31 mouse cellular contexts compared by ENCODE assay signal in the genomic region with DNA sequence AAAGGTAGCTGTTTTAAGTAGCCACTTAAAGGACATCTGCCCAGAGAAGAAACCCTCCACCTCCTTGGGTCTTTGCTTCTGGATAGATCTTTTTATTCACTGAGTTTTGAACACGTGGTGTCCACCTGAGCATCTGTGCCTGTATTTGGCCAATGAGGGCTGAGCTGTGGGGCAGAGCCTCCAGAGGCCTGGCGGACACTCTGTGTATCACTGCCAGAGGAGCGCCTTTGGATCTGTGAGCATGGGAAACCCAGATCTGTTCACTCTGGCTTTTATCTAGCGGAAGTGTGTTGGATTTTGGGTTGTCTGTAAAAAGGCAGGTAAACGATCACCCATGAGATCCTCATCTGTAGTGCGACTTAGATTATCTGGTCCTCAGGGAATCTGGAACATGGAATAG.
"Had no signal": no experiment of that assay in that cellular context is flagged by ENCODE, and none has a peak within 500 bp of the region (broad histone marks: within the 10 kb centered on the region; RNA-seq: fewer than 3 reads in every experiment).

No protein-coding gene starts in this region.

- H3K27me3 ChIP-seq: limb, embryonic 13.5 days; limb, embryonic 15.5 days; liver, embryonic 12.5 days; liver, embryonic 13.5 days; liver, embryonic 15.5 days; lung, embryonic 15.5 days; megakaryocyte, embryonic 14.5 days; midbrain, embryonic 15.5 days; neural tube, embryonic 12.5 days had no signal

- H3K4me2 ChIP-seq: limb, embryonic 12.5 days; limb, embryonic 13.5 days; limb, embryonic 15.5 days; liver, embryonic 11.5 days; liver, embryonic 12.5 days; liver, embryonic 13.5 days; liver, embryonic 15.5 days; lung, embryonic 14.5 days; lung, embryonic 15.5 days; midbrain, embryonic 12.5 days; midbrain, embryonic 13.5 days; midbrain, embryonic 15.5 days; neural tube, embryonic 12.5 days had no signal

- H3K27ac ChIP-seq: left cerebral cortex, adult 2 months; limb, embryonic 10.5 days; limb, embryonic 12.5 days; limb, embryonic 13.5 days; limb, embryonic 15.5 days; liver, embryonic 12.5 days; liver, embryonic 13.5 days; liver, embryonic 14.5 days; liver, embryonic 15.5 days; lung, embryonic 15.5 days; macrophage; midbrain, embryonic 12.5 days; midbrain, embryonic 13.5 days; midbrain, embryonic 15.5 days; neural tube, embryonic 12.5 days had no signal

- H3K9ac ChIP-seq: limb, embryonic 12.5 days; limb, embryonic 13.5 days; limb, embryonic 15.5 days; liver, embryonic 12.5 days; liver, embryonic 13.5 days; liver, embryonic 14.5 days; liver, embryonic 15.5 days; liver, postnatal 0 days; lung, embryonic 14.5 days; lung, embryonic 15.5 days; midbrain, embryonic 12.5 days; midbrain, embryonic 13.5 days; midbrain, embryonic 15.5 days; neural tube, embryonic 12.5 days had no signal

- DNase-seq: left cerebral cortex, postnatal 4 days; liver; liver, embryonic 13.5 days; liver, postnatal 0 days; lung, adult 18-20 months; lung, adult 2 months; lung, embryonic 14.5 days; lung, postnatal 10 days; lung, postnatal 14 days; lung, postnatal 36 days; lung, postnatal 4 days; midbrain, embryonic 14.5 days had no signal

- H3K4me1 ChIP-seq: liver, embryonic 12.5 days; liver, embryonic 13.5 days; liver, embryonic 15.5 days; megakaryocyte, embryonic 14.5 days had no signal

- H3K4me3 ChIP-seq: left cerebral cortex, adult 2 months; limb, embryonic 10.5 days; limb, embryonic 12.5 days; limb, embryonic 13.5 days; limb, embryonic 15.5 days; liver, embryonic 12.5 days; liver, embryonic 13.5 days; liver, embryonic 15.5 days; lung, embryonic 15.5 days; megakaryocyte, embryonic 14.5 days; midbrain, embryonic 12.5 days; midbrain, embryonic 13.5 days; midbrain, embryonic 15.5 days; myocyte; neural tube, embryonic 12.5 days had no signal

- H3K36me3 ChIP-seq: limb, embryonic 10.5 days; limb, embryonic 12.5 days; limb, embryonic 13.5 days; limb, embryonic 15.5 days; liver, embryonic 12.5 days; liver, embryonic 13.5 days; liver, embryonic 15.5 days; lung, embryonic 15.5 days; midbrain, embryonic 12.5 days; midbrain, embryonic 13.5 days; midbrain, embryonic 15.5 days; neural tube, embryonic 12.5 days had no signal

- ATAC-seq: liver, embryonic 12.5 days; liver, postnatal 0 days; lung, postnatal 0 days; midbrain, embryonic 13.5 days; midbrain, embryonic 15.5 days; midbrain, embryonic 16.5 days had no signal

- H3K9me3 ChIP-seq: limb, embryonic 10.5 days; limb, embryonic 12.5 days; limb, embryonic 13.5 days; limb, embryonic 15.5 days; liver, embryonic 12.5 days; liver, embryonic 13.5 days; liver, embryonic 15.5 days; lung, embryonic 15.5 days; midbrain, embryonic 12.5 days; midbrain, embryonic 13.5 days; midbrain, embryonic 15.5 days; neural tube, embryonic 12.5 days had no signal
